Mouse (Mus musculus) thymus, adult 2 months (tissue): ENCODE results near the gene Rassf6.

ENCODE experiments used
- CTCF ChIP-seq: fragments of 200-500 bp; IDR thresholded peaks from 2 replicates; pipeline ENCODE4 v1.5.1; 2012; ENCODE audit warnings: mild to moderate bottlenecking, control low read depth, low read length, moderate library complexity, borderline replicate concordance; ENCODE audit not compliant: control insufficient read depth, poor library complexity, insufficient read depth; ENCODE audit errors: extremely low read depth
- POLR2A ChIP-seq: fragments of 200-500 bp; IDR thresholded peaks from 2 replicates; pipeline ENCODE4 v1.6.1; 2012; ENCODE audit warnings: mild to moderate bottlenecking, low read length, control low read depth, moderate library complexity; ENCODE audit not compliant: control insufficient read depth, poor library complexity, insufficient read depth; ENCODE audit errors: extremely low read depth

GRCm38 (mm10) chr5:90611388-90611787 is 29.1 kb downstream of the Rassf6 start:
- TF ChIP-seq CTCF, result no peak
- TF ChIP-seq POLR2A, result no peak
